Mouse (Mus musculus): ENCODE results near the gene Hp1bp3. TPM values are rescaled to one million over a fixed set of nuclear protein-coding genes. Genes with fewer than 3 reads are reported as not detected.
A peak's percentile ranks its signal among the peaks of the same experiment; 100 is the strongest.

The Hp1bp3 gene
- polyA plus RNA-seq, 1 experiment from 2014 or later = 94.5 TPM

- Histone ChIP-seq H3K4me3 (no peak overlapping the region), H3K9ac (no peak overlapping the region), H3K4me1 (no peaks in the 10 kb centered on the region), H3K4me2 (no peak overlapping the region), H3K36me3 (peaks cover 96% of the 10 kb centered on the region), H3K27me3 (replicated peaks) (no peaks in the 10 kb centered on the region), H3K27ac (replicated peaks) (no peak overlapping the region), H3K9me3 (no peaks in the 10 kb centered on the region)
- no peak for ATAC-seq (ENCODE audit: extremely low read depth, insufficient number of reproducible peaks, low FRiP score, low TSS enrichment)
- 72% methylated on average over 3 of the region's 3 CpGs for WGBS
Observed at GRCm38 (mm10) chr4:138200769-138201168, 15.3 kb upstream of the Hp1bp3 start.

- no peaks in the 10 kb centered on the region for H3K9me3 ChIP-seq
- no peaks in the 10 kb centered on the region for H3K4me1 ChIP-seq
- no peak overlapping the region for H3K9ac ChIP-seq
- no peak overlapping the region for H3K4me2 ChIP-seq
- ATAC-seq (ENCODE audit: extremely low read depth, insufficient number of reproducible peaks, low FRiP score, low TSS enrichment) = no peak
- H3K36me3 ChIP-seq = peaks cover 95% of the 10 kb centered on the region
- no peak overlapping the region for H3K4me3 ChIP-seq
- 43% methylated on average over 9 of the region's 9 CpGs for WGBS
- H3K27me3 ChIP-seq (replicated peaks) = no peaks in the 10 kb centered on the region
- H3K27ac ChIP-seq (replicated peaks) = peak overlapping the region; percentile 28; the same call in 1 of the 2 replicates
Observed at GRCm38 (mm10) chr4:138201696-138202095, 14.4 kb upstream of the Hp1bp3 start.

- H3K27me3 ChIP-seq (replicated peaks) = no peaks in the 10 kb centered on the region
- H3K27ac ChIP-seq (replicated peaks) = no peak overlapping the region
- H3K4me3 ChIP-seq = no peak overlapping the region
- H3K4me2 ChIP-seq = no peak overlapping the region
- H3K4me1 ChIP-seq = 0 out of 2 replicates have a peak, but pooled peaks cover under 1% of the 10 kb centered on the region
- H3K36me3 ChIP-seq = peaks cover 53% of the 10 kb centered on the region
- WGBS = 77% methylated on average over 5 of the region's 5 CpGs
- H3K9me3 ChIP-seq = no peaks in the 10 kb centered on the region
- no peak overlapping the region for H3K9ac ChIP-seq
- no peak for ATAC-seq (ENCODE audit: extremely low read depth, insufficient number of reproducible peaks, low FRiP score, low TSS enrichment)
Observed at GRCm38 (mm10) chr4:138210116-138210515, 6.0 kb upstream of the Hp1bp3 start.

GRCm38 (mm10) chr4:138213861-138214260, 2.2 kb upstream of the Hp1bp3 start:
- H3K27ac ChIP-seq (replicated peaks) = no peak overlapping the region
- no peaks in the 10 kb centered on the region for H3K27me3 ChIP-seq (replicated peaks)
- peaks cover 17% of the 10 kb centered on the region for H3K36me3 ChIP-seq
- H3K9ac ChIP-seq = no peak overlapping the region
- no peak for ATAC-seq (ENCODE audit: extremely low read depth, insufficient number of reproducible peaks, low FRiP score, low TSS enrichment)
- peaks cover 23% of the 10 kb centered on the region for H3K4me1 ChIP-seq
- no peak overlapping the region for H3K4me3 ChIP-seq
- 79% methylated on average over 3 of the region's 3 CpGs for WGBS
- no peak overlapping the region for H3K4me2 ChIP-seq
- no peaks in the 10 kb centered on the region for H3K9me3 ChIP-seq

GRCm38 (mm10) chr4:138215671-138216199, 361 bp upstream of the Hp1bp3 start:
- H3K36me3 ChIP-seq = peaks cover under 1% of the 10 kb centered on the region; the same call in 1 of the 2 replicates
- peak overlapping the region; percentile 100 for H3K27ac ChIP-seq (replicated peaks)
- peak overlapping the region; percentile 93 for H3K4me2 ChIP-seq
- ATAC-seq (ENCODE audit: extremely low read depth, insufficient number of reproducible peaks, low FRiP score, low TSS enrichment) = no peak
- WGBS = 49% methylated on average over 13 of the region's 13 CpGs
- peak overlapping the region; percentile 99 for H3K4me3 ChIP-seq
- H3K4me1 ChIP-seq = peaks cover 42% of the 10 kb centered on the region
- peak overlapping the region; percentile 98 for H3K9ac ChIP-seq
- no peaks in the 10 kb centered on the region for H3K27me3 ChIP-seq (replicated peaks)
- no peaks in the 10 kb centered on the region for H3K9me3 ChIP-seq

GRCm38 (mm10) chr4:138216891-138217392, 846 bp downstream of the Hp1bp3 start:
- H3K4me1 ChIP-seq = peaks cover 50% of the 10 kb centered on the region
- WGBS = 0% methylated on average over 50 of the region's 68 CpGs
- H3K27ac ChIP-seq (replicated peaks) = peak overlapping the region; percentile 100
- peak overlapping the region; percentile 93 for H3K4me2 ChIP-seq
- H3K27me3 ChIP-seq (replicated peaks) = no peaks in the 10 kb centered on the region
- peak overlapping the region; percentile 99 for H3K4me3 ChIP-seq
- ATAC-seq (ENCODE audit: extremely low read depth, insufficient number of reproducible peaks, low FRiP score, low TSS enrichment) = peak; percentile 97
- H3K36me3 ChIP-seq = peaks cover 5% of the 10 kb centered on the region
- H3K9ac ChIP-seq = peak overlapping the region; percentile 99
- no peaks in the 10 kb centered on the region for H3K9me3 ChIP-seq

GRCm38 (mm10) chr4:138217441-138217840, 1.3 kb downstream of the Hp1bp3 start:
- no peaks in the 10 kb centered on the region for H3K27me3 ChIP-seq (replicated peaks)
- peaks cover 53% of the 10 kb centered on the region for H3K4me1 ChIP-seq
- H3K9me3 ChIP-seq = no peaks in the 10 kb centered on the region
- under 1% methylated on average over 34 of the region's 36 CpGs for WGBS
- H3K27ac ChIP-seq (replicated peaks) = peak overlapping the region; percentile 100
- H3K4me2 ChIP-seq = peak overlapping the region; percentile 93
- H3K4me3 ChIP-seq = peak overlapping the region; percentile 99
- H3K36me3 ChIP-seq = peaks cover 10% of the 10 kb centered on the region
- H3K9ac ChIP-seq = peak overlapping the region; percentile 99
- peak; percentile 2; the same call in 1 of the 2 replicates for ATAC-seq (ENCODE audit: extremely low read depth, insufficient number of reproducible peaks, low FRiP score, low TSS enrichment)

GRCm38 (mm10) chr4:138217951-138218685, 2.0 kb downstream of the Hp1bp3 start:
- Histone ChIP-seq H3K4me3 (peak overlapping the region; percentile 99), H3K9ac (peak overlapping the region; percentile 99), H3K4me1 (peaks cover 56% of the 10 kb centered on the region), H3K36me3 (peaks cover 16% of the 10 kb centered on the region), H3K9me3 (no peaks in the 10 kb centered on the region), H3K4me2 (peak overlapping the region; percentile 93), H3K27me3 (replicated peaks) (no peaks in the 10 kb centered on the region), H3K27ac (replicated peaks) (peak overlapping the region; percentile 100)
- 72% methylated on average over 11 of the region's 11 CpGs for WGBS
- ATAC-seq (ENCODE audit: extremely low read depth, insufficient number of reproducible peaks, low FRiP score, low TSS enrichment) = no peak

GRCm38 (mm10) chr4:138219331-138219730, 3.2 kb downstream of the Hp1bp3 start:
- Histone ChIP-seq H3K9ac (0 out of 2 replicates have a peak overlapping the region, but pooled peaks have one; percentile 19), H3K27me3 (replicated peaks) (no peaks in the 10 kb centered on the region), H3K27ac (replicated peaks) (no peak overlapping the region), H3K4me2 (peak overlapping the region; percentile 93; the same call in 1 of the 2 replicates), H3K4me1 (peaks cover 56% of the 10 kb centered on the region), H3K4me3 (no peak overlapping the region), H3K36me3 (peaks cover 29% of the 10 kb centered on the region), H3K9me3 (no peaks in the 10 kb centered on the region)
- no peak for ATAC-seq (ENCODE audit: extremely low read depth, insufficient number of reproducible peaks, low FRiP score, low TSS enrichment)
- WGBS = 85% methylated on average over 5 of the region's 5 CpGs

GRCm38 (mm10) chr4:138220761-138221160, 4.7 kb downstream of the Hp1bp3 start:
- H3K4me3 ChIP-seq = no peak overlapping the region
- 77% methylated on average over 7 of the region's 7 CpGs for WGBS
- H3K9ac ChIP-seq = no peak overlapping the region
- no peaks in the 10 kb centered on the region for H3K9me3 ChIP-seq
- no peaks in the 10 kb centered on the region for H3K27me3 ChIP-seq (replicated peaks)
- H3K4me2 ChIP-seq = no peak overlapping the region
- peaks cover 42% of the 10 kb centered on the region for H3K36me3 ChIP-seq
- no peak for ATAC-seq (ENCODE audit: extremely low read depth, insufficient number of reproducible peaks, low FRiP score, low TSS enrichment)
- H3K27ac ChIP-seq (replicated peaks) = no peak overlapping the region
- peaks cover 50% of the 10 kb centered on the region for H3K4me1 ChIP-seq

GRCm38 (mm10) chr4:138221406-138221805, 5.3 kb downstream of the Hp1bp3 start:
- Histone ChIP-seq H3K27ac (replicated peaks) (no peak overlapping the region), H3K27me3 (replicated peaks) (no peaks in the 10 kb centered on the region), H3K9ac (no peak overlapping the region), H3K9me3 (no peaks in the 10 kb centered on the region), H3K4me3 (no peak overlapping the region), H3K4me1 (peaks cover 46% of the 10 kb centered on the region), H3K4me2 (no peak overlapping the region), H3K36me3 (peaks cover 48% of the 10 kb centered on the region)
- ATAC-seq (ENCODE audit: extremely low read depth, insufficient number of reproducible peaks, low FRiP score, low TSS enrichment) = no peak
- WGBS = 71% methylated on average over 5 of the region's 5 CpGs
